Mouse (Mus musculus) kidney, postnatal 4 days (tissue): ENCODE data around the gene Rarres2.

Source experiments
- DNase-seq, 2 experiments: peaks; one replicate each; pipeline ENCODE4 v3.0.0; 2021; ENCODE audit warnings: mixed read lengths in 2 of 2

Rarres2 gene

GRCm38 (mm10) chr6:48572572-48573061 lies at the start of gene Rarres2:
Gene Rarres2 (minus strand): TSS chr6:48572789.
- DNase-seq: peak; percentile 67 to 79

DNA sequence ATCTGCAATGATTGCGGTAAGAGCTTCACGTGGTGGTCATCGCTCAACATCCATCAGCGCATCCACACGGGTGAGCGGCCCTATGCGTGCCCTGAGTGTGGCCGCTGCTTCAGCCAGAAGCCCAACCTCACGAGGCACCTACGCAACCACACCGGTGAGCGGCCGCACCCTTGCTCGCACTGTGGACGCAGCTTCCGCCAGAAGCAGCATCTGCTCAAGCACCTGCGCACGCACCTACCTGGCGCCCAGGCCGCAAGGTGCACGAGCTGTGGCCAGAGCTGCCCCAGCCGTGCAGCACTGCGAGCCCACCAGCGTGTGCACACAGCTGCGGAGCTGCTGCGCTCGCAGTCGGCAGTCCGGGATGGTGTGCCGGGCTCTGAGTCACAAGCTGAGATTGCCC lies 47.4 kb upstream of the Rarres2 start:
- DNase-seq: no peak

DNA sequence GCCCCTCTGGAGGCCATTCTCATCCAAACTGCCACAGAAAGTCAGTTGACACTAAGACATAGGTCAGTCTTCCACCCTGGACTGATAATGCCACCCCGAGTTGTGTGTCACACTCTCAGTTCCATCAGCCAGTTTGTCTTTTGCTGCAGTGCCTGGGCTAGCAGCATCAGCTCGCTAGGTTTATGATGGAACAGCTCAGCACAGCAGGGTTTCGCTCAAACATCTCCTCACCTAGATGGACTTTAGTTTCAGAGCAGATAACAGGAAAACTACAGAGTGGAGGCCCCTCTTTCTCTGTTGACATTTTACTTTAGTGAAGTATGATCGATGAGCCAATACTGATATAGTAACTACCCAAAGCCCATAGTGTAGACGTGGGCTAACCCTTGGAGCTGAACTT lies 42.2 kb upstream of the Rarres2 start:
- DNase-seq: no peak

GRCm38 (mm10) chr6:48613464-48613863 lies 40.9 kb upstream of the Rarres2 start:
- DNase-seq: no peak

DNA sequence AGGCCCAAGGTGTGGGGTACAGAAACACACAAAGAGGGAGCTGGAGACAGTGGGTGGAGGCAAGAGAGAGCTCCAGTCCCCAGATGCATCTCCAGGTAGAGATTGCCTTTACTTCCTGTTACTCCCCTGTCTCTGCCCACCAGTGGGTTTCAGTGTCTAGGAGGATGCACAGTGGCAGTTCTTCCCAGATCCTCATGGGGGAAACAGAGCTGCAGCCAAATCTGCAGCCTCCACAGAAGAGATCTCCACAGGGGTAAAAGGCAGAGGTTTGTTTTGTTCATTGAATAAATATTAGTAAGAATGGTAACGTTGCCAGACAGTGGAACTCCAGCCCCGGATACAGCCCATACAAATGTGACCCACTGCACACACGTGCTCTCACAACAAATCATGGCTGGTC lies 38.1 kb upstream of the Rarres2 start:
- DNase-seq: no peak

DNA sequence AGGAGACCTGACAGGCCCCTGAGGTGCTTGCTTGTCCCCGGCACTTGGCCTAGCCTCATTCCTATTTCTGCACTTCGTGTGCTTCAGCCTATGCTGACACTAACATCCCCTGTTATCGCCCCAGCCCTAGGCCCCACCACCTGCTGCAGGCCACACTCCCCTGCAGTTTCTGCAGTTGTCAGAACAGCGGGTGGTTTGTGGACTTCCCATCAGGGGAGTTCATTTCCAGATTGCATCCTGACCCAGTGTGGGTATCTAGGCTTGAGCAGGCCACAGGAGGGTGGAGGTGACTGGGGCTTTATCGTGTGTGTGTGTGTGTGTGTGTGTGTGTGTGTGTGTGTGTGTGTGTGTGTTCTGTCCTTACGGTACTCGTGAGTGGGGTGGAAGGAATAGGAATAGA lies 36.9 kb upstream of the Rarres2 start:
- no peak for DNase-seq

GRCm38 (mm10) chr6:48608124-48608523 lies 35.5 kb upstream of the Rarres2 start:
- DNase-seq: no peak

- DNase-seq: peak; percentile 51 to 66
Measured at GRCm38 (mm10) chr6:48602080-48602741, 29.6 kb upstream of the Rarres2 start.

GRCm38 (mm10) chr6:48601271-48602079 lies 28.9 kb upstream of the Rarres2 start, which contains the start of gene Zfp775:
Gene Zfp775 (plus strand): TSS chr6:48602063.
- peak; percentile 97 to 98 for DNase-seq

- DNase-seq: no peak
Measured at GRCm38 (mm10) chr6:48600594-48600993, 28.0 kb upstream of the Rarres2 start.

- no peak for DNase-seq
Measured at GRCm38 (mm10) chr6:48597233-48597625, 24.6 kb upstream of the Rarres2 start.

DNA sequence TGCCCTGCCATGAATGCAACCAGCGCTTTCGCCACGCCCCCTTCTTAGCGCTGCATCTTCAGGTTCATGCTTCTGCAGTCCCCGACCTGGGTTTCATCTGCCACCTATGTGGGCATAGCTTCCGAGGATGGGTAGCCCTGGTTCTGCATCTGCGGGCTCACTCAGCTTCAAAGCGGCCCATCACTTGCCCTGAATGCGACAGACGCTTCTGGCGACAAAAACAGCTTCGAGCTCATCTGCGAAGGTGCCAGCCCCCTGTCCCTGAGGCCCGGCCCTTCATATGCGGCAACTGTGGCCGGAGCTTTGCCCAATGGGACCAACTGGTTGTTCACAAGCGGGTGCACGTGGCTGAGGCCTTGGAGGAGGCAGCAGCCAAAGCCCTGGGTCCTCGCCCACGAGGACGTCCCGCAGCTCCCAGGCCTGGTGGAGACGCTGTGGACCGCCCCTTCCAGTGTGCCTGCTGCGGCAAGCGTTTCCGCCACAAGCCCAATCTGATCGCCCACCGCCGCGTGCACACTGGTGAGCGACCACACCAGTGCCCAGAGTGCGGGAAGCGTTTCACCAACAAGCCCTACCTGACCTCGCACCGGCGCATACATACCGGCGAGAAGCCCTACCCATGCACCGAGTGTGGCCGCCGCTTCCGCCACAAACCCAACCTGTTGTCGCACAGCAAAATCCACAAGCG lies 24.1 kb upstream of the Rarres2 start:
- peak in 1 of 2 experiments; percentile 10 for DNase-seq

DNA sequence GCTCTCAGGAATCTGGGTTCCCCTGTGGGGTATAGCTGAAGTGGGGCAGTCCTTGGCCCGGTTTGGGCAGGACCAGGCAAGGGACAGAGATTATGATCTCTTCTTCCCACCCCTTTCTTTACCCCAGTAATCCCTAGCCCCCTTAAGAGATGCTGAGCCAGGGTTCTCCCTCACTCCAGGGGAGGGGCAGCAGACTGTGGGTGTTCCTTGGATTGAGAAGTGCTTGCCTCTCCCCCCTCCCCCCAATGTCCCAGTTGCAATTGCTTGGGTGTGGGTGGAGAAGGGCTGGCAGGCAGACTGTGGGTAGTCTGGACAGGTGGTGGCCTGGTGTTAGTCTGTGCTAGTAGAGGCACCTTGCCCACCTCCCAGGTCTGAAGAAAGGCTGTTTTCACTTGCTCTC lies 22.7 kb upstream of the Rarres2 start:
- DNase-seq: peak in 1 of 2 experiments; percentile 31

GRCm38 (mm10) chr6:48594043-48594738 lies 21.6 kb upstream of the Rarres2 start:
- DNase-seq: peak; percentile 70 to 83

GRCm38 (mm10) chr6:48593158-48594042 lies 20.8 kb upstream of the Rarres2 start, which contains the start of the genes Repin1 and Gm44965:
Gene Repin1 (plus strand): TSS chr6:48593883.
Gene Gm44965 (plus strand): TSS chr6:48593941.
- DNase-seq: peak; percentile 96 to 98

GRCm38 (mm10) chr6:48591871-48592270 lies 19.3 kb upstream of the Rarres2 start:
- DNase-seq: no peak

- no peak for DNase-seq
Measured at GRCm38 (mm10) chr6:48591221-48591845, 18.7 kb upstream of the Rarres2 start.

DNA sequence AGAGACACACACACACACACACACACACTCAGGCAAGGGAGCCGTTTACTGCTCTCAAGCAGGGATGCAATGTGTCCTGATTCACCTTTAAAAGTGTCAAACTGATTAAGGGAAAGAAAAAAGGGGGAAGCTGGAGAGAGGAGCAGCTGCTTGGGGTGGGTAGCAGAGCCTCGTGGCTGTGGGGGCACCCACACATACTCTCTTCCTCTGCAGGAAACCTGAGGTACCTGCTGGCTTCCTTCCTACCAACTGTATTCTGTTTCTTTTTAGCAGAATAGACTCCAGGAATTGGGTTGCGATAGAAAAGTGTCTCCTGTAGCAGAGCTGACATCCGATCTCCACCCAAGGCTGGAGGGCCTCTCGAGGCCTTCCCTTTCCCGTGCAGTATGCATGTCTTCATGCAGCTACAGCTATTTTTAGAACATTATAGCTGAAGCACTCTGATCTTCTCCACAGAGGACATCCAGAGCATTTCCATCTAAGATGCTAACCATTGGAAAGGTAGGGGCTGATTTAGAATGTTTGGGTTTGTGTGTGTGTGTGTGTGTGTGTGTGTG lies 16.7 kb upstream of the Rarres2 start, which contains the start of gene Gm45021:
Gm45021 (plus strand) TSS at position 417 of the 557 bp plus-strand sequence.
- no peak for DNase-seq

DNA sequence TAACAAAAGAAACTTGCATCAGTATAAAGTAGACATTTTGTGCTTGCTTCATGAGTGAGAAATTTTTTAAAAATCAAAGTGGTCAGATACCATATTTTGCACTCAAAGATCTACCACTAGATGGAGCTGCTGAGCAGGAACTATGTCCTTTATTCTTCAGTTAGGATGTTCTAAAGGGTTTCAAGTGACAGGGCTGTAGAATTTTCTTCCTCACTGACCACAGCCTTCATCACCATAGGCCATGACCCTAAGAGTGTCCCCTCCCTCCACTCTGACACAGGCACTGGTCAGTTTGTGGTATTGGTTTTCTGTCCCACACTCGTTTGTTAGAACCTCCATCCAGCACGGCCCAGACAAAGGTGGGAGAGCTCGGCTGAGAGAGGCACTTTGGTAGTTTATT lies 9.4 kb upstream of the Rarres2 start:
- DNase-seq: peak in 1 of 2 experiments; percentile 31

- no peak for DNase-seq
Measured at GRCm38 (mm10) chr6:48581257-48581656, 8.7 kb upstream of the Rarres2 start.
